Mouse (Mus musculus): ENCODE results near the gene Zfp800. TPM values are rescaled to one million over a fixed set of nuclear protein-coding genes. Genes with fewer than 3 reads are reported as not detected.
A peak's percentile ranks its signal among the peaks of the same experiment; 100 is the strongest.

The Zfp800 gene
- polyA plus RNA-seq, 1 experiment from 2014 or later = 23.2 TPM

DNA sequence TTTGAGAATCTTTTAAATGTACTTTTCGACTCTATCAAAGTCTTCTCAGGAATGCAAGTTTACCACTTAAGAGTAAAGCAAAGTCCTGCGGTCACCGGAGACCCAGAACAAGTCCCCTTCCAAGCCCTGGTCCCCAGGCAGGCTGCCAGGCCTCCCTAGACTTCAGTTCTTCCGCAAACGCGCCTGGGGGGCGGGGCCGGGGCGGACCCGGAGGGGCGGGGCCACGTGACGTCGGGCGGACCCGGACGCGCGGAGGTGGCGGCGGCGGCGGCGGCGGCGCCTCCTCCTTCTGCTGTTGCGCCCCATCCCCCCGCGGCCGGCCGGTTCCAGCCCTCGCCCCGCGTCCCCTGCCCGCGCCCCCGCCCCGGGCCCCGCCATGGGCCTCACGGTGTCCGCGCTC, 25.5 kb upstream of the Zfp800 start, which contains the start of gene Arf5:
Gene Arf5, plus strand, starts transcription at position 248 of the 400 bp plus-strand sequence.
- Histone ChIP-seq H3K4me1 (ENCODE audit: control insufficient read depth, insufficient read depth, low read length) (peaks cover 18% of the 10 kb centered on the region), H3K9me3 (ENCODE audit: control insufficient read depth, low read length) (no peaks in the 10 kb centered on the region), H3K27me3 (ENCODE audit: control insufficient read depth, insufficient read depth, low read length) (no peaks in the 10 kb centered on the region), H3K9ac (ENCODE audit: low read depth, low read length) (peak within 1 kb of the TSS; percentile 91), H3K4me2 (replicated peaks; ENCODE audit: low read depth, low read length) (peak within 1 kb of the TSS; percentile 64), H3K36me3 (ENCODE audit: control insufficient read depth, insufficient read depth, low read length) (peaks cover 26% of the 10 kb centered on the region), H3K4me3 (ENCODE audit: low read length) (peak within 1 kb of the TSS; percentile 97), H3K27ac (ENCODE audit: low read depth, low read length) (peak within 1 kb of the TSS; percentile 73)
- WGBS = under 1% methylated on average over 13 of the region's 42 CpGs
- ATAC-seq (ENCODE audit: low FRiP score, low TSS enrichment) = peak; percentile 79

GRCm38 (mm10) chr6:28422651-28423290, 25.0 kb upstream of the Zfp800 start:
- 0 out of 2 replicates have a peak overlapping the region, but pooled peaks have one; percentile 91 for H3K9ac ChIP-seq (ENCODE audit: low read depth, low read length)
- ATAC-seq (ENCODE audit: low FRiP score, low TSS enrichment) = 0 out of 2 replicates have a peak, but pooled peaks have one; percentile 4
- peak overlapping the region; percentile 19; the same call in 1 of the 2 replicates for H3K4me2 ChIP-seq (replicated peaks; ENCODE audit: low read depth, low read length)
- H3K36me3 ChIP-seq (ENCODE audit: control insufficient read depth, insufficient read depth, low read length) = peaks cover 31% of the 10 kb centered on the region
- no peak overlapping the region for H3K27ac ChIP-seq (ENCODE audit: low read depth, low read length)
- H3K27me3 ChIP-seq (ENCODE audit: control insufficient read depth, insufficient read depth, low read length) = no peaks in the 10 kb centered on the region
- peaks cover 21% of the 10 kb centered on the region for H3K4me1 ChIP-seq (ENCODE audit: control insufficient read depth, insufficient read depth, low read length)
- peak overlapping the region; percentile 97; the same call in 1 of the 2 replicates for H3K4me3 ChIP-seq (ENCODE audit: low read length)
- WGBS = 70% methylated on average over 15 of the region's 15 CpGs
- H3K9me3 ChIP-seq (ENCODE audit: control insufficient read depth, low read length) = no peaks in the 10 kb centered on the region

- Histone ChIP-seq H3K4me1 (ENCODE audit: control insufficient read depth, insufficient read depth, low read length) (peaks cover 30% of the 10 kb centered on the region), H3K27ac (ENCODE audit: low read depth, low read length) (0 out of 2 replicates have a peak overlapping the region, but pooled peaks have one; percentile 34), H3K9ac (ENCODE audit: low read depth, low read length) (peak overlapping the region; percentile 77), H3K36me3 (ENCODE audit: control insufficient read depth, insufficient read depth, low read length) (peaks cover 33% of the 10 kb centered on the region), H3K27me3 (ENCODE audit: control insufficient read depth, insufficient read depth, low read length) (no peaks in the 10 kb centered on the region), H3K4me2 (replicated peaks; ENCODE audit: low read depth, low read length) (peak overlapping the region; percentile 75), H3K4me3 (ENCODE audit: low read length) (peak overlapping the region; percentile 71), H3K9me3 (ENCODE audit: control insufficient read depth, low read length) (no peaks in the 10 kb centered on the region)
- peak; percentile 86 for ATAC-seq (ENCODE audit: low FRiP score, low TSS enrichment)
- WGBS = under 1% methylated on average over 27 of the region's 27 CpGs
Observed at GRCm38 (mm10) chr6:28421469-28422000, 23.7 kb upstream of the Zfp800 start.

DNA sequence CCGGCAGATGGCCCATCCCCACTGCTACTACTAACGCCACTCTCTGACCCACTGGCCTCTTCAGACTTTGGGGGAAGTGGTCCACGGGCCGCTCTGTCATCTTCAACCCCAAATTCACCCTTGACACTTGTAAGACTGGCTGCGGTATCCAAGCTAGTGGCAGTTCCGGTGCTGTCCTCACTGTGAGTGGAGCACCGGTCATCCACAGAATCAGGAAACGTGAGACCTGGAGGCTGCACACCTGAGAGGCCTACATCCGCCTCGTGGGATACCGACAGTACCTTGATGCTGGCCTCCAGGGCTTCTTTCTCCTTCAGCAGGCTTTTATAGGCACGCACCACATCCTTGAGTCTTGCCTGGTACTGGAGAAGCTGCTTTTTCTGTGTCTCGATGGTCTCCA, 23.1 kb upstream of the Zfp800 start:
- no peak for ATAC-seq (ENCODE audit: low FRiP score, low TSS enrichment)
- H3K9me3 ChIP-seq (ENCODE audit: control insufficient read depth, low read length) = no peaks in the 10 kb centered on the region
- peak overlapping the region; percentile 75 for H3K4me2 ChIP-seq (replicated peaks; ENCODE audit: low read depth, low read length)
- no peaks in the 10 kb centered on the region for H3K27me3 ChIP-seq (ENCODE audit: control insufficient read depth, insufficient read depth, low read length)
- peak overlapping the region; percentile 71 for H3K4me3 ChIP-seq (ENCODE audit: low read length)
- 19% methylated on average over 13 of the region's 13 CpGs for WGBS
- H3K4me1 ChIP-seq (ENCODE audit: control insufficient read depth, insufficient read depth, low read length) = peaks cover 30% of the 10 kb centered on the region
- H3K27ac ChIP-seq (ENCODE audit: low read depth, low read length) = no peak overlapping the region
- peaks cover 26% of the 10 kb centered on the region for H3K36me3 ChIP-seq (ENCODE audit: control insufficient read depth, insufficient read depth, low read length)
- H3K9ac ChIP-seq (ENCODE audit: low read depth, low read length) = peak overlapping the region; percentile 77

DNA sequence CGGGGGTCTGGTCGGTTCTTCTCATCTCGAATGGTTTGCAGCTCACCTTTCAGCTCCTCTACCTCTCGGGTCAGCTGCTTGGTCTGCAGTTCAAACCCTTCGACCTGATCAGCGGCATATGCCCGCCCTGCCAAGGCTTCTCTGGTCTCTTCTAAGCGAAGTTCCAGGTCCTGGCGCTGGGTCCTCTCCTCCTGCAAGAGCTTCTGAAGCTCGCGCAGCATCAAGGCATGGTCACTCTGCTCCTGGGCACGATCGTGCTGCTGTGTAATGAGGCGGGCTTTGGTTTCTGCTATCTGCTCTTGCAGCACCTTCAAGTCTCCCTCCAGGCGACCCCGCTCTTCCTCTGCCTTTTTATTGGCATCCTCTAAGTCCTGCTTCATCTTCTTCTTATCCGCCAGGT, 22.6 kb upstream of the Zfp800 start:
- peak overlapping the region; percentile 71 for H3K4me3 ChIP-seq (ENCODE audit: low read length)
- H3K27me3 ChIP-seq (ENCODE audit: control insufficient read depth, insufficient read depth, low read length) = no peaks in the 10 kb centered on the region
- WGBS = 80% methylated on average over 17 of the region's 17 CpGs
- H3K36me3 ChIP-seq (ENCODE audit: control insufficient read depth, insufficient read depth, low read length) = peaks cover 27% of the 10 kb centered on the region
- no peaks in the 10 kb centered on the region for H3K9me3 ChIP-seq (ENCODE audit: control insufficient read depth, low read length)
- H3K4me1 ChIP-seq (ENCODE audit: control insufficient read depth, insufficient read depth, low read length) = peaks cover 30% of the 10 kb centered on the region
- H3K27ac ChIP-seq (ENCODE audit: low read depth, low read length) = no peak overlapping the region
- ATAC-seq (ENCODE audit: low FRiP score, low TSS enrichment) = no peak
- H3K4me2 ChIP-seq (replicated peaks; ENCODE audit: low read depth, low read length) = peak overlapping the region; percentile 75
- H3K9ac ChIP-seq (ENCODE audit: low read depth, low read length) = 0 out of 2 replicates have a peak overlapping the region, but pooled peaks have one; percentile 0

DNA sequence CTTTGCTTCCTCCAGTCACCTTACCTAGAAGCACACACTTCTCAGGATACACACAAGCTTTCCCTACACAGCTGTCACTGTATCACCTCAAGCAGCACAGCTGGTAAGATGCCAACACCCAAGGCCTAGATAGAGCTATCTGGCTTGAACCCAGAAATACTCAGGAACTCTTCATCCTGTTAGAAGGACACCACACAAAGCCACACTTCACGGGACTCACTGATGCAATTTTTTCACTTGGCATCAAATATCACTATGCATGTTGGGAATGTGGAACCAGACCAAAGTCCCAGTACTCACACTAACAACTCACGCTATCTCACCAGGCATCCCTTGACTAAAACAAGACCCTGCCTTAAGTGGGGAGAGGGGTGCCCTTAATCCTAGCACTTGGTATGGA, 21.9 kb upstream of the Zfp800 start:
- Histone ChIP-seq H3K9ac (ENCODE audit: low read depth, low read length) (no peak overlapping the region), H3K4me3 (ENCODE audit: low read length) (no peak overlapping the region), H3K9me3 (ENCODE audit: control insufficient read depth, low read length) (no peaks in the 10 kb centered on the region), H3K4me1 (ENCODE audit: control insufficient read depth, insufficient read depth, low read length) (peaks cover 30% of the 10 kb centered on the region), H3K27me3 (ENCODE audit: control insufficient read depth, insufficient read depth, low read length) (no peaks in the 10 kb centered on the region), H3K4me2 (replicated peaks; ENCODE audit: low read depth, low read length) (no peak overlapping the region), H3K27ac (ENCODE audit: low read depth, low read length) (no peak overlapping the region), H3K36me3 (ENCODE audit: control insufficient read depth, insufficient read depth, low read length) (peaks cover 32% of the 10 kb centered on the region)
- no peak for ATAC-seq (ENCODE audit: low FRiP score, low TSS enrichment)
- 77% methylated on average over 2 of the region's 2 CpGs for WGBS

GRCm38 (mm10) chr6:28418449-28418848, 20.6 kb upstream of the Zfp800 start:
- Histone ChIP-seq H3K4me3 (ENCODE audit: low read length) (no peak overlapping the region), H3K36me3 (ENCODE audit: control insufficient read depth, insufficient read depth, low read length) (peaks cover 32% of the 10 kb centered on the region), H3K27me3 (ENCODE audit: control insufficient read depth, insufficient read depth, low read length) (no peaks in the 10 kb centered on the region), H3K4me1 (ENCODE audit: control insufficient read depth, insufficient read depth, low read length) (peaks cover 30% of the 10 kb centered on the region), H3K27ac (ENCODE audit: low read depth, low read length) (no peak overlapping the region), H3K9me3 (ENCODE audit: control insufficient read depth, low read length) (no peaks in the 10 kb centered on the region), H3K9ac (ENCODE audit: low read depth, low read length) (no peak overlapping the region), H3K4me2 (replicated peaks; ENCODE audit: low read depth, low read length) (peak overlapping the region; percentile 15; the same call in 1 of the 2 replicates)
- ATAC-seq (ENCODE audit: low FRiP score, low TSS enrichment) = no peak
- 66% methylated on average over 14 of the region's 14 CpGs for WGBS

- no peak overlapping the region for H3K4me2 ChIP-seq (replicated peaks; ENCODE audit: low read depth, low read length)
- H3K27ac ChIP-seq (ENCODE audit: low read depth, low read length) = no peak overlapping the region
Observed at GRCm38 (mm10) chr6:28416981-28417380, 19.2 kb upstream of the Zfp800 start.

GRCm38 (mm10) chr6:28411236-28411635, 13.4 kb upstream of the Zfp800 start:
- Histone ChIP-seq H3K27me3 (ENCODE audit: control insufficient read depth, insufficient read depth, low read length) (no peaks in the 10 kb centered on the region), H3K36me3 (ENCODE audit: control insufficient read depth, insufficient read depth, low read length) (peaks cover 9% of the 10 kb centered on the region), H3K4me2 (replicated peaks; ENCODE audit: low read depth, low read length) (no peak overlapping the region), H3K4me3 (ENCODE audit: low read length) (no peak overlapping the region), H3K9ac (ENCODE audit: low read depth, low read length) (no peak overlapping the region), H3K27ac (ENCODE audit: low read depth, low read length) (no peak overlapping the region), H3K9me3 (ENCODE audit: control insufficient read depth, low read length) (no peaks in the 10 kb centered on the region), H3K4me1 (ENCODE audit: control insufficient read depth, insufficient read depth, low read length) (no peaks in the 10 kb centered on the region)
- 88% methylated on average over 2 of the region's 2 CpGs for WGBS
- no peak for ATAC-seq (ENCODE audit: low FRiP score, low TSS enrichment)

More at GRCm38 (mm10) chr6:28416981-28417380, 19.2 kb upstream of the Zfp800 start:
- peaks cover 32% of the 10 kb centered on the region for H3K36me3 ChIP-seq (ENCODE audit: control insufficient read depth, insufficient read depth, low read length)
- ATAC-seq (ENCODE audit: low FRiP score, low TSS enrichment) = no peak
- H3K4me1 ChIP-seq (ENCODE audit: control insufficient read depth, insufficient read depth, low read length) = peaks cover 28% of the 10 kb centered on the region
- no peaks in the 10 kb centered on the region for H3K9me3 ChIP-seq (ENCODE audit: control insufficient read depth, low read length)
- no peak overlapping the region for H3K4me3 ChIP-seq (ENCODE audit: low read length)
- 61% methylated on average over 4 of the region's 4 CpGs for WGBS
- no peak overlapping the region for H3K9ac ChIP-seq (ENCODE audit: low read depth, low read length)
- no peaks in the 10 kb centered on the region for H3K27me3 ChIP-seq (ENCODE audit: control insufficient read depth, insufficient read depth, low read length)

All from kidney, embryonic 14.5 days (tissue).